Mouse (Mus musculus) erythroid progenitor cell, adult 5-6 weeks (primary cell): Measurements from ENCODE around the gene B230118H07Rik. TPM values are rescaled to one million over a fixed set of nuclear protein-coding genes. Genes with fewer than 3 reads are reported as not detected.

Experiments used
- ATAC-seq: replicated peaks from 2 replicates; pipeline ENCODE4 v1.8.0; 2016; ENCODE audit warnings: moderate number of reproducible peaks, mild to moderate bottlenecking, moderate TSS enrichment, inconsistent platforms; ENCODE audit not compliant: poor library complexity, low FRiP score, severe bottlenecking
- total RNA-seq, 2 experiments: library from RNA; stranded (forward) in 1 of 2; stranded (reverse) in 1 of 2; fragments of 150-400 nt in 1 of 2; fragments of 186-747, 209-891 nt in 1 of 2; gene quantifications; 2 replicates each; pipeline versions ENCODE4 v1.2.3 to v1.2.4; 2015 to 2017; ENCODE audit warnings: low replicate concordance in 2 of 2

Gene B230118H07Rik
- 9.6 and 17.7 TPM in 2 replicates for total RNA-seq (2015; ENCODE audit: low replicate concordance)
- total RNA-seq (2017; ENCODE audit: low replicate concordance) = 6.2 and 10.4 TPM in 2 replicates

DNA sequence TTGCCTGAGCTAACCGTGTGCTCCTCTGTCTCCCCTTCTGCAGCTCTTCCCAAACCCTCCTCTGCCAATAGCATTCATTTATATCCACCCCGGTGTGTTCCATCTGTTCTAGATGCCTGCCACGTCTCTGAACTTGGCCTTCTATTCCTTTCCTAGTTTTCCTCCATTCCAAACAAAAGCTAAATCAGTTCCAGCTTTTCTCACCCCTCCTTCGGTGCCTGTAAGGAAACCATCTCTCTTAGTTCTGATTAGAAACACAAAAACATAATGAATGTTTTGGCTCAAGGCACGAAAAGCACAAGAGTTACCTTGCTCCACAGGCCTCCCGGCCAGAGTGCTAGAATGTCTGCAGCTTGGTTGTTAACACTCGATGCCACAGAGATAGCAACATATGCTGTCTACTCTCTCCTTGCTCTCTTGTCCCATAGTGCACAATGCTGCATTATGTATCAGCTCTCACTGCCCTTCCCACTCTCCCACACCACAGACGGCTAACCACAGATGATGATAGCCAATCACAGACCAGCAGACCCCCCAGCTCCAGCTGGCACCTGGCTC lies at the start of gene B230118H07Rik, which contains the start of gene Rag1:
TSS of gene B230118H07Rik (minus strand) at position 419 of the 558 bp plus-strand sequence.
TSS of gene Rag1 (minus strand) at position 388 of the 558 bp plus-strand sequence.
- no peak for ATAC-seq

DNA sequence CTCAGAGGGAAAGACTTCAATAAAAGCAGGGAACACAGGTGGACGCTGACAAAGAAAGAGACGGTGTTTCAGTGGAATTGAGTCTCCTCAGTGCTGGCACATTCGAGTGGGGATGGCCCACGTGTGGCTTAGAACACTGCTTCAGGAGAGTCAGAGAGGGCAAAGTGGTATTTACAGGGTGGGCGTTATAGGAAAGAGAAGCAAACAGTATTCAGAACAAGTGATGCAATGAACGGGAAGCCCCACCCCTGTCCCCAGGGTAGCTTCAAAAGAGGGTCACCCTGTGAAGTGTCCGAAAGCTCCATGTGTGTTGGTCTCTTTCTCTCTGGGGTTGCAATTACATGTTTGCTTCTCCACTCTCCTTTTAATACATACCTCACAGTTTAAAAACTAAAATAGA lies 46.3 kb upstream of the B230118H07Rik start:
- no peak for ATAC-seq

DNA sequence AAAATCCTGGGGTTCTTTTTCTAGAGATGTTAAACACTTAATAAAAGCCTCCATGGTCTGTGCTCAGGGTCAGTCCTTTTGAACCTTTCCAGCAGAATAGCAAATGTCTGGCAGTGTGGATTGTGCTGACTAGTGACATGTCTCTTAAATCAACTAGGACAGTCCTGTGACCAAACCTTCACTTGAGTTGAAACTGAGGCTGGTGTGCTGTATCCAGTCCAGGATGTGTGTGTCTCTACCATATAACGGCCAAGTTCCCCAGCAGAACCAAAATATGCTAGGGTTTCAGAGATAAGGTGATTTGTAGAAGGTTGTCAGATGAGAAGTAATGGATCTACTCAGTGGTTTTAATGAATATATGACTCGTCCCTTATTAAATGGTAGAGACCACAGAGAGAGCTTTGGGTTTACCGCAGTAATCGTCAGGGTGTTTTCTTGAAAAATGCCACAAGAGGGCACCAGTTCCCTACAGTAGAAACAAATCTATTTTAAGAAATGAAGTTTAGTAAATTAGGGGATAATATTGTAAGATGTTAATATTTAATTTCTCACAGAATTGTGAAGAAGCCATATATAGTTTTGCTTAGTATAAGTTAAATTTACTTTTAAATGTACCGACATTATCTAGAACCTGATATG lies 44.4 kb upstream of the B230118H07Rik start:
- no peak for ATAC-seq

DNA sequence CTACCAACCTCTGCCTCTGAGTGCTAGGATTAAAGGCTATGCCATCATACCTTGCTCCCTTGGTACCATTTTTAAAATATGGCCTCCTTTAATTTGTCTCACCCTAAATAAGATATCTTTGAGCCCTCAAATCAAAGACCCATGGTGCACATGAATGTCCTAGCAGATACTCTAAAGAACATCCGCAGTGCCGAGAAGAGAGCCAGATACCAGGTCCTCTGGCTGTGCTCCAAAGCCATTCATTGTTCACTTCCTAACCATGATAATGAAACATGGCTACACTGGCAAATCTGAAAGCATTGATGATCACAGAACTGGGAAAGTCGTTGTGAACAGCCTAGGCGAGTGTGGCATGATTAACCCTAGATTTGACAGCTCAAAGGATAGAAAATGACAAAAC lies 43.7 kb upstream of the B230118H07Rik start:
- no peak for ATAC-seq

DNA sequence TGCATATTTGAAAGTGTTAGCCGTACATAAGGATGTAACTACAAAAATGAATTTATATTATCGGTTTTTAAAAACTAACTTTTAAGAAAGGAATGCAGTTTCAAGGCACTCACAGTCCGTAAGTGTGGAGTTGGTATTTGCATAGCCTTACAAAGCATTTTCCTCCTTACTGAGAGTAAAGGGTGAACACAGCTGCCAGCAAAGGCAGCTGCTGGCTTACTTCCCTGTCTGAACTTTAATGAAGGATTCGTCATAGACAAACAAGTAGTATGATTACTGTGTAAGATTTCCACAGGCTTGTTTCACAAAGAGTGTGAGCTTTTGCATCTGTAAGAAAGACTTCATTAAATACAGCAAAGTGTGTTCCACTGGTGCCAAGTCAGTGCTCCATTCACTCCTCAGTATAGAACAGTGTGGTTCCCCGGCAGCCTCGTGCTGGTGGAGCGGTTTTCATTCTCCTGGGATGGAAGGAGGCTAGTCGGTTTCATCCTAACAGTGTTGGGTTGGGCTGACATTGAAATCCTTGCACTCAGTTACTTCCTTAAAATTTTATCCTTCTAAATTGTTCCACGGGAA lies 41.0 kb upstream of the B230118H07Rik start:
- no peak for ATAC-seq

DNA sequence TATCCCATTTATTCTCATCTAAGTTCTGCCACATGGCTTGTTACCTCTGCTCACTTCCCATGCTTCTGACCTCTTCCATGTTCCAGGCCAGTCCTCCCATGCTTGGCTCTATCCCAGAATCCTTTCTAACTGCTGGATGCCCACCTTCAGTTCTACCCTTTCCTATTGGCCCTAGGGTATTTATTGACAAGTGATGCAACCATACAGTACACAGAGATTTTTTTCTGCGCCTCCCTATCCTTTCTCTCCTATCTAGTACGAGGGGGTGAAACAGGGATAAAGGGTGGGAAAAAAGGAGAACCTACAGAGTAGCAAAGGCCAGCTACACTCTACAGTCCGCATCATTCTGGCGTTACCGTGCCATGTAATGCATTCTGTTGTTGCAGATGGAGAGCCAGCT lies 38.7 kb upstream of the B230118H07Rik start:
- no peak for ATAC-seq

DNA sequence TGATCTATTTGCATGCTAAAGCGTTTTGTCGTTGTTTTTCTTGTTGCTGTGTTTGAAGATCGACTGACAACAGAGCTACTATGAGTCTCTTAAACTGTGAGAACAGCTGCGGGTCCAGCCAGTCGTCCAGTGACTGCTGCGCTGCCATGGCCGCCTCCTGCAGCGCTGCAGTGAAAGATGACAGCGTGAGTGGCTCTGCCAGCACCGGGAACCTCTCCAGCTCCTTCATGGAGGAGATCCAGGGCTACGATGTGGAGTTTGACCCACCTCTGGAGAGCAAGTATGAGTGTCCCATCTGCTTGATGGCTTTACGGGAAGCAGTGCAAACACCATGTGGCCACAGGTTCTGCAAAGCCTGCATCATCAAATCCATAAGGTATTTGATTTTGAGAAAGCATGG lies 35.1 kb upstream of the B230118H07Rik start:
- ATAC-seq = no peak

DNA sequence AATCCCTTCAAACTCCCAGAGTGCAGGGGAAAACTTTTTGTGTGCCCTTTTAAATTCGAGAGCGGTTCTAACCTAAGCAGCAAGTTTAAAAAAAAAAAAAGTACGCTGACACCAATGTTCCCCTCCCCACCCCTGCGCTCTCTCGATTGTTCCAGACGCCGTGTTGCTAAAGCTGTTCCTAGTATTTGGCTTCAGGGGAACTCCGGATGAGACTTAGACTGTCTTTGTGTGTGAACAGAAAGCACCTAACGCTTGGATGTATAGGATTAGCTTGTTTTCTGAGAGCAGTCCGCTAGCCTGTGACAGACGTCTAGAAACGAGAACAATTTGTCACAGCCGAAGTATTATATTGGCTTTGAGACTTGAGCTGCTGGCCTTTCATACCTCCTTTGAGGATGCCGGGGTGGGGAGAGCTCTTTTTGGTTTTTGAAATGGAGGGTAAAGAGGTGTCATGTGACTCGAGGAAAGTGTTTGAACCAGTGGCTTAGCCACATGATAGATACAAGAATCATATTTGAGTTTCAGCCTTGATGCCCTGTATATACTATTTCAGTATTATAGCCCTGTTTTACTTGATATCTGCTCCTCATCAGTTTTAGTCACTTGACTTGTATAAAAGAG lies 29.9 kb upstream of the B230118H07Rik start:
- no peak for ATAC-seq

DNA sequence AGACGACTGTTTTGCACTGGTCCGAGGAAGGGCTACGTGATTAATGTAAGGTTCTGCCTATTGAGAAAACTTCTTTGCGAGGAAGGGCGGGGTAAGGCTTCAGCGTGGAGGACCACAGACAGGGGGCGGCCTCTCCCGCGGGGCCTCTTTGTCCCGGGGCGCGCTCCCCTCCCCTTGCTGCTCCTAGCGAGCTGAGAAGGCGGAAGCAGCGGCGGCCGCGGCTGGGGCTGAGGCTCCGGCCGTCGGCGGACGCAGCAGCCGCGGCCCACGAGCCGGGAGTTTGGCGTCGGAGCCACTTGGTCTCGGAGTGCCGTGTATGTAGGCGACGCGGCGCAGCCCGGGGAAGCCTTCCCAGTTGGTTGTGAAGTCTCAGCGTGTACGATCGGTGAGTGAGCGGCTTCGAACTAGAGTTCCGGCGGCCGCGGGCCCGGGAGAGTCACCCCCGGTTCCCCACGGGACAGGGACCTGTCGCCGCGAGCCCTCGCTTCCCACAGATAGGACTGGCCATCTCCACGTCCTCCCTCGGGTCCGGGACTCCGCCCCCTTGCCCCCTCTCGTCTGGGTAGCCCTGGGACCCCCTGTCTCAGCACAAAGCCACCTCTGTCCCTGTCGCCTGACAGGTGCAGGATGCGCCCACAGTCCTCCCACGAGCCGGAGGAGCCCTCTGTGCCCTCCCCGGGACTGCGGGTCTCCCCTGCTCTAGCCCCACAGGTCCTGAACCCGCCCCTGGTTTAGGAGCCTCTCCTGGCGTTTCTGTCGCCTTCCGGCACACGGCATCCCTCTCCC lies 29.1 kb upstream of the B230118H07Rik start, which contains the start of gene Traf6:
TSS of gene Traf6 (plus strand) at position 194 of the 786 bp plus-strand sequence.
- peak; percentile 80 for ATAC-seq

DNA sequence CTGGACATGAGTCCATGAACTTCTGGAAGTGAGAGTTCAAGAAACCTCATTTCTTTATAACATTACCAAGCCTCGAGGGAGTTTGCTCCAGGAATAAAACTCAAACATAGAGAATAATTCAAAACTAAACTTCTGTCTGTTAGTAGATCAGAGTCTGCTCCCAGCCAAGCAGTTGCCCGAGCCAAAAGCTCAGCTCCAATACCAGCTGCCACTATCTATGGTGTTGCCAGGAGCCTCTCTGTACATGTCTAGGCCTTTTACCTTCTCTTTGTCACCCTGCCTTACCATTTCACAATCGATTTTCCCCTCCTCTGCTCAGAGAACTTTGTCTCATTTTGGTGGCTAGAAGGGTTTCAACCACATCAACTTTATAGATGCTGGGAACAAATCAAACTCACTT lies 24.2 kb upstream of the B230118H07Rik start:
- no peak for ATAC-seq

DNA sequence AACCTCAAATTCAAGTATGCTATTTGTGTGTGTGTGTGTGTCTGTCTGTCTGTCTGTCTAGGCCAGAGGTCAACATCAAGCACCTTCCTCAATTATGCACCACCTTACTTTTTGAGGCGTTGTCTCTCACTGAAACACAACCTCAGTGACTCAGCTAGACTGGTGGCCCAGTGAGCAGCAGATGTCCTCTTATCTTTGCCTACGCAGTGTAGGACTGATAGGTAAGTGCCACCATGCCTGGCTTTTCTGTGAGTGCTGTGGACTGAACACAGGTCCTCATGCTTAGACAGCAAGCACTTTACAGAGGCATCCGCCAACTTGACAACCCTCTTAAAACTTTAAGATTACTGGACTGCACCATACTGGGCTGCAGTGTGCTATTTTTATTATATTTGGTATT lies 19.4 kb upstream of the B230118H07Rik start:
- ATAC-seq = no peak

DNA sequence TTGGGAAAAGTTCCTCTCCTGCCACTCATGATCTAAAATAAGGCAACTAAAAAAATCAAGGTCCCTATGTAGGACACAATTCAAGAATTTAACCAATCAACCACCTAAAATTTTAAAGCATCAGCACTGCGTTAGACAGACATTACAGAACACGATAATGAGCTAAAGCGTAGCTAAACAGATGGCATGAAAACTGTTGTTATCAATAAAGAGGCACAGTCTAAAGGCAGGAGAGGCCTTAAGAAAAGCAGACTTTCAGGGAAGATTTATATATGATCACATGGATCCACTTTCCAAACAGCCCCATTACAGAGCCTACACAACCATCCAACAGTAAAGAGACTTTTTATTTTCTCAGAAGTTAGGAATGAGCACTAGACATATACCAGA lies 16.4 kb upstream of the B230118H07Rik start:
- no peak for ATAC-seq

DNA sequence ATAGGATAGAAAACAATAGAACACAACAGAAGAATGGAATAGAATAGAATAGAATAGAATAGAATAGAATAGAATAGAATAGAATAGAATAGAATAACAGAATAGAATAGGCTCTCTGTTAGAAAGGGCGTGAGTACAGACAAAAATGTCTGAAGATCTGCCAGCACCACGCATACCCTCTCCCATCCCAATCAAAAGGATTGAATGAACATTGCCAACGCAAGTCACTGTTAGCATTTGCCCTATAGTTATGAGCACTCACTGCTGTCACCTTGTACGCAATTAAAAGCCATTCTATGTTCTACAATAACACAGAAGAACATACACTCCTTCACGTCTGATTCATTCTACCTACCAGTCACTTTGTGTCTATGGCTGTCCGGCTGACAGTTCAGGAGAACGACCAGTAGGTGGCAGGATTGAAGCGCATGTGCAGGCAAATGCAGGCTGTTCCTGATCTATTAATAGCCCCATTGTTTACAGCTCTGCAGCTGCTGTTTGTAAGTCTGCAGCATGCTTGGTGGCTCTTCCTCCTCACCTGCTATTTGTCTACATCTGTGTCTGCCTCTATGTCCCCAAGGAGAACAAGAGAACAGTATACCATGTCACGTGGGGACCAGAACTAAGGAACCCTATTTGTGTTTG lies 15.8 kb upstream of the B230118H07Rik start:
- ATAC-seq = no peak

DNA sequence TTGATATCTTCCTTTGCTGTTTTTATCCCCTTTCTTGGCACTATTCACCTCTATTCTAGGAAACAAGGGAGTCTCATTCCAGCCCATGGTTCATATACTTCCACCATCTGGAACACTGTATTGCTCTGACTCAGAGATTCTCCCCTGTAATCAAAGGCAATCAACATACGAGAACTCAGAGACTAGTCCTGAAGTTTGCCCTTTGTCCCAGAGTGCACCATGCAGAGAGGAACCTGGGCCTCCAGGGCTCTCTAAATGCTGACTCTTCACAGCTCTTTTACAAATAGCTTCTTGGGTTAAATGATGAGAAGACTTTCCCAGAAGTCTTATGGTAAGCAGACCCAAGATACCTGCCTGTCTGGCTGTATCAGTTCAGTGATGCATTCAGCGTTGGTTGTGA lies 11.2 kb upstream of the B230118H07Rik start:
- ATAC-seq = no peak

DNA sequence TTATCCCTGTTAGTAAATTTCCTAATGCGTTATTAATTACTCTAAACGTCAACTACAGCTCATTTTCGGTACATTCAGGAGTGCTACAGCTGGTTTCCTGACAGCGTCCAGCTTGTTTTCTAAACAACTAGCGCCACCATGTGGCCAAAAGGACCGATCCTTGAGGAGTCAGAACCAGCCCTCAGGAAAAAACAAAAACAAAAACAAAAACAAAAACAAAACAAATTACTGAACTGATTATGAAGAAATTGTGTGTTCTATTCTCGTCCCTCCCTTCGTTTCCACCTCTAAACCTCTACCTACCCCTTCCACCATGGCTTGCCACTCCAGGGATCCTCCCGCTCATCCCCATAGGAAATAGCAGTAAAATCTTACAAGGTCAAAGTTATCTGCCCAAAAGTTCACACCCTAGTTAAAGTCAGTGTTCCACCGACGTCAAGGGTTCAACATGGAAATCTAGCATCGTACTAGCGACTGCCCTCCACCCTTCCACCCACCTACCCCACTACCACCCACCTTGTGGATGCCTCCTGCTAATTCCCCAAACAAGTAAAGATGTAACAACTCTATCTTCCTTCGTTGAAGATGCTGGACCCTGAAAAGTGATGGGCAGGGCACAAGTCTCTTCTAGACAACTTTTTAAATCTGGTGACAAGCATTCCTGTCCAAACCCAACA lies 3.7 kb upstream of the B230118H07Rik start:
- no peak for ATAC-seq

DNA sequence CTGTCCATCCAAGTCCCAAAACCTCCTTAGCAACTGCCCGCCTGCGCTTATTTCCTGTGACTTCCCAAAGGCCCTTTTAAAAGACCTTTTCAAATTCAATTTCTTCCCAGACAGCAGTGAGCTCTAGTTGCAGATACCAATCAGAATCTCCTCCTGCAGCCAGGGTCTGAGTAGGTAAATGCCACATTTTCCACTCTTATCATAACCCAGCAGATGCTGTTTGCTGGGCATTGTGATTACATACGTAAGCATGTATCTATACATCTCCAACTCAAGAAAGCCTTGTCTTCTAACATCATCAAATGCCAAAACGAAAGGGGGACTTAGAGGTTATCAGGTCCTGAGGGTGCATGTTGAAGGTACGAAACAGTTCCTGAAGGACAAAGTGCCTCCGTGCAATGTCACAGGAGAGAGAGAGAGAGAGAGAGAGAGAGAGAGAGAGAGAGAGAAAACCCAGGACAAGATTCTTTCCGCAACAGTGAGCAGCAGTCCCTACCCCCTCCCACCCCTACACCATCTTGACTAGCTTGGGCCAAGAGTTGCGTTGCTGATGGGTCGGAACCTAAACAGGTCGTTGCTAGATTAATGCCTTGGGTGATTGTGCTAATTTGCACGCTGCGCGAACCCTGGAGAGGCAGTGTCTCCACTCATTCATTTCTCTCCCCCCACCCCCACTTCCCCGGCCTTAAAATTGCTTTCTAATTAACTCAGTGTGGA lies 3.0 kb upstream of the B230118H07Rik start:
- no peak for ATAC-seq

DNA sequence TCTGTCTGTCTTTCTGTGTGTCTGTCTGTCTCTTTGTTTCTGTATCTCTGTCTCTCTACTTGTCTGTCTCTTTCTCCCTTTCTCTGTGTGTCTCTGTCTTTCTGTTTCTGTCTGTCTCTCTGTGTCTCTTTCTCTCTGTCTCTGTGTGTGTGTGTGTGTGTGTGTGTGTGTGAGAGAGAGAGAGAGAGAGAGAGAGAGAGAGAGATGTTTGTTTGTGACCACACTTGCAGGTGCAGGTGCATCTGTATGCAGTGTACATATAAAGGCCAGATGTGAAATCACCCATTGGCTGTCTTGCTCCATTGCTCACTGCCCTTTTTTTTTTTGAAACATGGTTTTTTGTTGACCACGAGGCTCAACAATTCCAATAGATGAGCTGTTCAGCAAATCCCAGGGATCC lies 1.1 kb upstream of the B230118H07Rik start:
- ATAC-seq = no peak

DNA sequence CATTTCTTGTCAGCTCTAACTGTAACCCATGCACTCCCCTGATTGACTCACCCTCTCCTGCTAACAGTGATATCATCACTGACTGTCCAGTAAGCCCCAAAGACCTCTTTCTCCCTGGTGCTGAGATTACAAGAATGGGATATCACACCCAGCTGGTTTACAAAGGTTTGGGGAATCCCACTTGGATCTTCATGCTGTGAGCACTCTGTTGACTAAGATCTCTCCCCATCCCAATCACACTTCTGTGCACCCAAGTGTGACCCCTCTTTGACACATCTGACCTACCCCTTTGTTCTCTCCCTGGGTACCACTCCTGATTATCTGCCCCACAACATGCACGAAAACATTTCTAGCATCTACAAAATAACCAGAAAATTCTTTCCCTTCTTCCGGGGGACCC lies 971 bp downstream of the B230118H07Rik start:
- no peak for ATAC-seq
